Mouse (Mus musculus) skeletal muscle tissue, postnatal 0 days (tissue): ENCODE measurements around the gene Gm21119. TPM values are rescaled to one million over a fixed set of nuclear protein-coding genes. Genes with fewer than 3 reads are reported as not detected.

Experiments
- polyA plus RNA-seq: library from polyadenylated mRNA; unstranded; fragments of >200 nt; fragmentation: Nextera tagmentation; extraction: Ambion mirVana; gene quantifications from 2 replicates; pipeline ENCODE4 v1.2.1, GENCODE M21; 2015

Gene Gm21119
- not detected in 2 replicates for polyA plus RNA-seq

GRCm38 (mm10) chr8:20614619-20615018, at the start of gene Gm21119:
Gene Gm21119, plus strand, starts transcription at chr8:20614919.

